Mouse (Mus musculus) kidney, embryonic 14.5 days (tissue): ENCODE measurements at regions not wholly inside any gene's neighbourhood (a gene's known extent, or its start where the extent isn't known, plus 50 kb on each side); places are given as distances from the start of the nearest gene placed in this dataset.

Experiments
- ATAC-seq: fragments of 200-750 bp; cut with Nextera tagmentation; 2 replicates; pipeline ENCODE4 v1.8.0; 2017; ENCODE audit warnings: moderate number of reproducible peaks, mild to moderate bottlenecking, moderate TSS enrichment, moderate library complexity; ENCODE audit not compliant: low FRiP score, low TSS enrichment
- H3K27ac ChIP-seq: fragments of 300-500 bp; sonication (generic); 2 replicates; pipeline ENCODE4 v1.5.1; 2014; ENCODE audit warnings: low read depth, mild to moderate bottlenecking, low read length, moderate library complexity, mixed read lengths
- H3K27me3 ChIP-seq: fragments of 300-500 bp; sonication (generic); 2 replicates; pipeline ENCODE4 v1.6.1; 2014; ENCODE audit warnings: mild to moderate bottlenecking, low read length; ENCODE audit not compliant: control insufficient read depth, insufficient read depth
- H3K36me3 ChIP-seq: fragments of 300-500 bp; sonication (generic); 2 replicates; pipeline ENCODE4 v1.6.1; 2014; ENCODE audit warnings: low read length, mixed read lengths; ENCODE audit not compliant: control insufficient read depth, insufficient read depth
- H3K4me1 ChIP-seq: fragments of 300-500 bp; sonication (generic); 2 replicates; pipeline ENCODE4 v1.6.1; 2014; ENCODE audit warnings: low read length, mixed read lengths; ENCODE audit not compliant: control insufficient read depth, insufficient read depth
- H3K4me2 ChIP-seq: fragments of 300-500 bp; sonication (generic); replicated peaks from 2 replicates; pipeline ENCODE4 v1.6.1; 2014; ENCODE audit warnings: low read depth, mild to moderate bottlenecking, low read length
- H3K4me3 ChIP-seq: fragments of 300-500 bp; sonication (generic); 2 replicates; pipeline ENCODE4 v1.5.1; 2014; ENCODE audit warnings: mild to moderate bottlenecking, low read length
- H3K9ac ChIP-seq: fragments of 300-500 bp; sonication (generic); 2 replicates; pipeline ENCODE4 v1.6.1; 2014; ENCODE audit warnings: low read depth, mild to moderate bottlenecking, low read length, moderate library complexity
- H3K9me3 ChIP-seq: fragments of 300-500 bp; sonication (generic); 2 replicates; pipeline ENCODE4 v1.6.1; 2016; ENCODE audit warnings: low read length; ENCODE audit not compliant: control insufficient read depth
- WGBS: fragments of 180-500 bp; shearing (Covaris S2); extraction: QIAGEN DNeasy Blood & Tissue Kit; methylation state at CpG from one replicate; pipeline ENCODE4 v1.1.7; 2014; 5-methylcytosine and 5-hydroxymethylcytosine counted together

DNA sequence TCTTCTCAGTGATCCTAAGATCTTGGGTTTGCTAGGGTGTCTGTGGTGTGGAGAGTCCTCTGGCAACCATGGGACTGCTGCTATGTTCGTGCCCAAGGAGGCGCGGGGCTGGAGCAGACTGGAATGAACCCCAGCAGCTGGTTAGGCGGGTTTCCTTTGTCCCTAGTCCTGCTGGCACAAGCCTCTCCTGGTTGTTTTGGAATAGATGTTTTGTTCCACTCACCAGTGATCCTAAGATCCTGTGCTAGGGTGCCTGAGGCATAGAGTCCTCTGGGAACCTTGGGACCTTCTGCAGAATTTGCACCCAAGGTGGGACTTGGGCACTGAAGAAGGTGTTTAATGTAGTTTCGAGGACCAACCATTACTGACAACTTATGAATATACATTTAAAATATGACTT, 1205.9 kb upstream of the Gm8797 start:
- ATAC-seq: no peak
- H3K4me3 ChIP-seq: no peak overlapping the region
- H3K9me3 ChIP-seq: no peaks in the 10 kb centered on the region
- no peaks in the 10 kb centered on the region for H3K36me3 ChIP-seq
- H3K4me2 ChIP-seq: no peak overlapping the region
- 85% methylated on average over 5 of the region's 5 CpGs for WGBS
- H3K27me3 ChIP-seq: no peaks in the 10 kb centered on the region
- no peak overlapping the region for H3K27ac ChIP-seq
- H3K4me1 ChIP-seq: no peaks in the 10 kb centered on the region
- H3K9ac ChIP-seq: no peak overlapping the region

DNA sequence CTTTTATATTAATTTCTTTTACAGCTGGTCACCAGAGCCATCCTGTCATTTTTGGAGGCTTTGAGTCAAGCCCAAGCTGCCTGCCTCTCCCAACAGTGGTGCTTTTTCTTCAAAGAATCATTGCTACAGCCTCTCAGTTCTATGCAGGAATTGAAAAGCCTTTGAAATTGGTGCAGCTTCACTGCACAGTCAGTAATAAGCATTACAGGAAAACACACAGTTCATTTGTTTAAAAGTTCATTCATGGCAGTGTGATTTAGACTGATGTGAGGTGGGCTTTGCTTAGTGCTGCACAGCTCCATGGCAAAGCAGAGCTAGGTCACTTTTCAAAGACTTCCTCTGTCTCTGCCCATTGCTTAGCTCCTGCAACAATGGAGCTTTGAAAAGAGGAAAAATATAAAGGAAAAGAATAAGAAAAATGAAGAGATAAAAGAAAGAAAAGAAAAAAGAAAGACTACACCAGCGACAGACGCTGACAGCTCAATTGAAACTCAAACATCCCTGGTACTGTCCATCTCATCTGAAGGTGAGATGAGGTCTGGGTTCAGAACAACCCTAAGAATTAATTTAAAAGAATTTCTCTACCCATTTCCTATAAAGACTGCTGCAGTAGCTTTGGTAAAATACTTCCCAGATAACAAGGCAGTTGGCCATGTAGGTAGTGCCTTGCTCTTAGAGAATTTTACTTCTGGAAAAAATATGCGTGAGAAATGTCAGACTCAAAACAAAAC, 1204.3 kb upstream of the Gm8797 start:
- no peaks in the 10 kb centered on the region for H3K36me3 ChIP-seq
- H3K27me3 ChIP-seq: no peaks in the 10 kb centered on the region
- WGBS: 88% methylated on average over 3 of the region's 3 CpGs
- no peak overlapping the region for H3K4me3 ChIP-seq
- H3K9ac ChIP-seq: no peak overlapping the region
- no peak overlapping the region for H3K27ac ChIP-seq
- H3K4me2 ChIP-seq: no peak overlapping the region
- no peaks in the 10 kb centered on the region for H3K4me1 ChIP-seq
- H3K9me3 ChIP-seq: no peaks in the 10 kb centered on the region
- ATAC-seq: no peak

DNA sequence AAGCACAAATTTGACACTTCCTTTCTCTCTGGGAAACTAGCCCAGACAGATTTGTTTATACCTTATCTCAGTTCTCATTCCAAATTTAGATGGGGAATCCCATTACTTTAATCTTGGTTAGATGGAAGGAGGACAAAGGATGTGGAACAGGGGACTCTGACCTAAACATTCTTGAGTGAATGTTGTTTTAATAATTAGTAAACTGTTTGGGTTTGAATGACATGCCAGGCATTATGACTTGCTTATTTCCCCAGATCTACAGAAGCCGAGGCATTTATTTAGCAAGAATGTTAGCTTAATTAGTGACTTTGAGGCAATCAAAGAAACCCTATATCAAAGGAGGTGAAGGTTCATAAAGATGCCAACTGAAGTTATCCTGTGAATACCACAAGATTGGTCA, 1189.9 kb upstream of the Gm8797 start:
- WGBS: 68% methylated on average over 1 of the region's 1 CpGs
- Histone ChIP-seq H3K27ac (no peak overlapping the region), H3K9me3 (no peaks in the 10 kb centered on the region), H3K27me3 (no peaks in the 10 kb centered on the region), H3K9ac (no peak overlapping the region), H3K4me3 (no peak overlapping the region), H3K36me3 (no peaks in the 10 kb centered on the region), H3K4me1 (no peaks in the 10 kb centered on the region), H3K4me2 (no peak overlapping the region)
- no peak for ATAC-seq

DNA sequence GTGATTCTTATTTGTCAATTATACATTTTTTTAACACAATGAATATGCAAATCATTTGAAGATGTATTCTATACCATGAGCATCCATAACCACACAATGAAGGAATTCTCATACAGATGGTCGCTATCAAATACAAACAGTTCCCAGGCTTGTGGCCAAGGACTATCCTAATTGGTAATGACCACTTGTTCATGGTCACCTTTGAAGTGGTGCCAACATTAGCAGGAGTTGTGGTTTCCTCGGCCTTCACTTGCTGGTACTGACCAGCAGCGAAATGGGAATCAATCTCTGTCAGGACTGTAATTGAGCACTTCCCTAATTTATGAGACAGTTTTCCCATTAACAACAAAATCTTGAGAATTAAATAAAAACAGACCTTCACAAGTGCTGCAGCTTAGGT, 1168.1 kb upstream of the Gm8797 start:
- 66% methylated on average over 3 of the region's 3 CpGs for WGBS
- peak; percentile 64; the same call in 1 of the 2 replicates for ATAC-seq

DNA sequence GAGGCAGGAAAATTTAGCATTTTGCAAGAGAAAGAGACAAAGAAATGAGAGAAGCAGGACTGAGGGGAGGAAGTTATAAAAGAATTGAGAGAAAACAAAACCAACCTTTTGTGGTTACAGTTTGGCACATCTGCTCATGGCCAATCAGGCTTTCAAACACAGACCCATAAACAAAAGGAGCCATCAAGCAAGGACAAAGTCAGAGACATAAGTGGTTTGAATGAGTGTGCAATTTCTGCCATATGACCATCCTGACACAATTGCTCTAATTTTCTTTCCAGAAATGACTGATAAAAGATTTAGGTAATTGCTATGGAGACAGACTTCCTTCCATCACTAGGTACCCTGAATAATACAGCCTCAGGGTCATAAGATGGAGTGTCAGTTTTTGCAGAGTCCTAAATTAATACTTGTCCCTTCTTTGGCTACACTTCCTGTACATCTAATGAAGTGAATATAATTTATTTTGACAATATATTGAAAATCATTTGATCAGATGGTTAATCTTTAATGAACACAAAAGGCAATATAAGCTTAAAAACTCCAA, 1156.6 kb upstream of the Gm8797 start:
- no peaks in the 10 kb centered on the region for H3K4me1 ChIP-seq
- no peak overlapping the region for H3K4me2 ChIP-seq
- ATAC-seq: no peak
- H3K36me3 ChIP-seq: no peaks in the 10 kb centered on the region
- no peaks in the 10 kb centered on the region for H3K27me3 ChIP-seq
- no peak overlapping the region for H3K27ac ChIP-seq
- no peaks in the 10 kb centered on the region for H3K9me3 ChIP-seq
- no peak overlapping the region for H3K4me3 ChIP-seq
- no peak overlapping the region for H3K9ac ChIP-seq

More for the DNA sequence above, 1168.1 kb upstream of the Gm8797 start:
- Histone ChIP-seq H3K27ac (no peak overlapping the region), H3K4me1 (no peaks in the 10 kb centered on the region), H3K4me3 (no peak overlapping the region), H3K36me3 (no peaks in the 10 kb centered on the region), H3K27me3 (no peaks in the 10 kb centered on the region), H3K4me2 (no peak overlapping the region), H3K9me3 (no peaks in the 10 kb centered on the region), H3K9ac (no peak overlapping the region)

DNA sequence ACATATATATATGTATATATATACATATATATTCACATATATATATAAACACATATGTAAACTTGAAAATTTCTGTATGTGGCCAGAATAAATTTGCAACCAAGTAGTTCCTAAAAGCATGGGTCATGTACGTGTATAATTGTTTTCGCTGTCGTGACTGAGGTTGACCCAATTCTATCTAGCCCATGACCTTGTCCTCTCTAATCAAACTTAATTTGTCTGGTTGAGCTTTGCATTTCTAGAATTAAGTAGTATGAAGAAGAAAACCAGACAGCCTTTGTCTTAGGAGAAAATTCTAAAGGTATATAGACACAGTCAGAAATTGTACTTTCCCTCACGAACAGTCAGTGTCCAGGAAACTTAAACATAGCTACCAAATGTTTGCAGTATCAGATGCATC, 1156.1 kb upstream of the Gm8797 start:
- 85% methylated on average over 4 of the region's 4 CpGs for WGBS
- Histone ChIP-seq H3K9me3 (no peaks in the 10 kb centered on the region), H3K4me1 (no peaks in the 10 kb centered on the region), H3K9ac (no peak overlapping the region), H3K36me3 (no peaks in the 10 kb centered on the region), H3K27ac (no peak overlapping the region), H3K4me3 (no peak overlapping the region), H3K4me2 (no peak overlapping the region), H3K27me3 (no peaks in the 10 kb centered on the region)
- ATAC-seq: no peak
